18 mouse cellular contexts compared by ENCODE assay signal in the genomic region with DNA sequence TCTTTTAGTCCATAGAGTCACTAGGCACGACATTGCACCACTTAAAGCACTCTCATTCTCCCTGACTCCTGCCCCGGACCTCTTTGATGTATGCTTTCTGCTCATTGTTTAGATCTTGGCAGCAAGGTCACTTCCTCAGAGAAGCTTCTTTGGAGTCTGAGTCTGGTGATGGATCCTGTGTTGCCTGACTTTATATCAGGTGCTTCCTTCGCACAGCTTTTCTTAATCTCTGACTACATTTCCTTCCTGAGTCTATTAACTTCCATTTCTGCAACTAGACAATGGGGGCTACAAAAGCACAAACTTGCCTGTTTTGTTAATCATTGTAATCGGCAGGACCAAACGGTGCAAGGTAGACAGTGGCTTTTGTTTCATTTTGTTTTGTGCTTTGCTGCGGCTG.
A peak's percentile ranks its signal among the peaks of the same experiment; 100 is the strongest.
DNase-seq lines count a peak whose midpoint lies in the region; ATAC-seq and TF ChIP-seq lines count a peak whose summit lies in the region.
"Had no signal": no experiment of that assay in that cellular context is flagged by ENCODE, and none has a peak within 500 bp of the region (broad histone marks: within the 10 kb centered on the region; RNA-seq: fewer than 3 reads in every experiment).

No protein-coding gene starts in this region.

- no peak overlapping the region for H3K9ac ChIP-seq in heart, adult 2 months (ENCODE audit: low read depth, low read length)
- H3K9ac ChIP-seq in liver, adult 2 months (ENCODE audit: low read depth, low read length) = no peak overlapping the region
- no peak overlapping the region for H3K9ac ChIP-seq in liver, embryonic 12.5 days
- no peak overlapping the region for H3K9ac ChIP-seq in kidney, postnatal 0 days (ENCODE audit: low read depth, low read length)
- H3K9ac ChIP-seq: midbrain, embryonic 12.5 days had no signal

- DNase-seq in heart, adult 2 months = no peak
- no peak for DNase-seq in heart, postnatal 4 days
- DNase-seq in liver, adult 2 months (ENCODE audit: extremely low read depth, low read depth, low spot score) = peak; percentile 9
- DNase-seq in kidney, postnatal 0 days (ENCODE audit: low spot score) = peak; percentile 67
- DNase-seq in lung, postnatal 36 days = peak; percentile 26
- no peak for DNase-seq in gastrocnemius, adult 2 months
- DNase-seq: cerebellum, adult 11 months; cerebellum, postnatal 25 days; gastrocnemius, postnatal 10 days; right cerebral cortex, adult 18-20 months; thymus, postnatal 25 days had no signal

- H3K9me3 ChIP-seq in liver, embryonic 12.5 days (replicated peaks) = no peaks in the 10 kb centered on the region
- no peaks in the 10 kb centered on the region for H3K9me3 ChIP-seq in kidney, postnatal 0 days (replicated peaks; ENCODE audit: low read length)
- H3K9me3 ChIP-seq: embryonic facial prominence, embryonic 10.5 days; midbrain, embryonic 12.5 days had no signal

- peak; percentile 38; the same call in 1 of the 2 replicates for TF ChIP-seq POLR2A in heart, adult 2 months (IDR thresholded peaks at IDR 0.05; ENCODE audit: insufficient read depth, low read depth, low read length)
- TF ChIP-seq POLR2A in liver, adult 2 months (IDR thresholded peaks at IDR 0.05; ENCODE audit: extremely low read depth, insufficient read depth, low read length) = no peak

- no peak for TF ChIP-seq CTCF in heart, adult 2 months (IDR thresholded peaks at IDR 0.05)
- no peak for TF ChIP-seq CTCF in liver, adult 2 months (IDR thresholded peaks at IDR 0.05; ENCODE audit: low read depth, low read length)
- TF ChIP-seq CTCF in kidney, postnatal 0 days (IDR thresholded peaks at IDR 0.05; ENCODE audit: low read depth) = no peak
- no peak for TF ChIP-seq CTCF in gastrocnemius, adult 2 months (IDR thresholded peaks at IDR 0.05)

- H3K79me2 ChIP-seq in heart, adult 2 months (replicated peaks; ENCODE audit: control insufficient read depth, insufficient read depth, low read length) = no peaks in the 10 kb centered on the region
- H3K79me2 ChIP-seq in liver, adult 2 months (ENCODE audit: control insufficient read depth, insufficient read depth, low read length) = no peaks in the 10 kb centered on the region

- WGBS in heart, adult 2 months = 38% methylated on average over 6 of the region's 6 CpGs
- WGBS in liver, adult 2 months = 78% methylated on average over 6 of the region's 6 CpGs
- WGBS in liver, embryonic 12.5 days (ENCODE audit: insufficient replicate concordance) = 50% methylated on average over 6 of the region's 6 CpGs
- 72% methylated on average over 6 of the region's 6 CpGs for WGBS in kidney, postnatal 0 days

- TF ChIP-seq EP300 in heart, adult 2 months (IDR thresholded peaks at IDR 0.05; ENCODE audit: insufficient read depth, low read depth, low read length) = no peak

- peak overlapping the region; percentile 70 for H3K27ac ChIP-seq in heart, adult 2 months
- no peak overlapping the region for H3K27ac ChIP-seq in liver, adult 2 months (replicated peaks; ENCODE audit: insufficient read depth, low read depth, low read length)
- no peak overlapping the region for H3K27ac ChIP-seq in liver, embryonic 12.5 days
- no peak overlapping the region; the same call in 1 of the 2 replicates for H3K27ac ChIP-seq in kidney, postnatal 0 days
- H3K27ac ChIP-seq in gastrocnemius, adult 2 months = no peak overlapping the region
- H3K27ac ChIP-seq: embryonic facial prominence, embryonic 10.5 days; midbrain, embryonic 12.5 days; stomach, postnatal 0 days had no signal

- H3K4me1 ChIP-seq in heart, adult 2 months (ENCODE audit: control insufficient read depth, insufficient read depth, low read length) = no peaks in the 10 kb centered on the region
- H3K4me1 ChIP-seq in liver, adult 2 months (ENCODE audit: control insufficient read depth, insufficient read depth, low read length) = peaks cover 3% of the 10 kb centered on the region; the same call in 1 of the 2 replicates
- no peaks in the 10 kb centered on the region for H3K4me1 ChIP-seq in liver, embryonic 12.5 days
- H3K4me1 ChIP-seq in kidney, postnatal 0 days (replicated peaks; ENCODE audit: insufficient read depth, low read length) = no peaks in the 10 kb centered on the region
- H3K4me1 ChIP-seq: embryonic facial prominence, embryonic 10.5 days; midbrain, embryonic 12.5 days had no signal

- H3K27me3 ChIP-seq in heart, adult 2 months (ENCODE audit: control insufficient read depth, insufficient read depth, low read length) = no peaks in the 10 kb centered on the region
- no peaks in the 10 kb centered on the region for H3K27me3 ChIP-seq in liver, adult 2 months (ENCODE audit: control insufficient read depth, insufficient read depth, low read length)
- no peaks in the 10 kb centered on the region for H3K27me3 ChIP-seq in liver, embryonic 12.5 days (replicated peaks)
- no peaks in the 10 kb centered on the region for H3K27me3 ChIP-seq in kidney, postnatal 0 days (ENCODE audit: insufficient read depth, low read length)
- H3K27me3 ChIP-seq: midbrain, embryonic 12.5 days had no signal

- H3K4me3 ChIP-seq in heart, adult 2 months = no peak overlapping the region
- H3K4me3 ChIP-seq in liver, adult 2 months (ENCODE audit: insufficient read depth, low read depth, low read length) = no peak overlapping the region
- no peak overlapping the region for H3K4me3 ChIP-seq in liver, embryonic 12.5 days
- H3K4me3 ChIP-seq in kidney, postnatal 0 days (replicated peaks; ENCODE audit: low read depth, low read length) = no peak overlapping the region
- H3K4me3 ChIP-seq in gastrocnemius, adult 2 months = no peak overlapping the region
- H3K4me3 ChIP-seq: embryonic facial prominence, embryonic 10.5 days; erythroblast, embryonic 14.5 days; midbrain, embryonic 12.5 days; myocyte had no signal

- intact Hi-C loops in heart, adult 2 months (cut with DNase I) = loop anchor here (1.0 to 10.0 kb wide), 2 partner anchors 30 to 226 kb away; no protein-coding TSS in a partner anchor
- intact Hi-C loops in gastrocnemius, adult 2 months (cut with DNase I) = no loop called here

- H3K4me2 ChIP-seq in liver, embryonic 12.5 days = no peak overlapping the region
- H3K4me2 ChIP-seq in kidney, postnatal 0 days (ENCODE audit: low read length) = no peak overlapping the region
- H3K4me2 ChIP-seq: midbrain, embryonic 12.5 days had no signal

- no peak for ATAC-seq in liver, embryonic 12.5 days
- ATAC-seq in kidney, postnatal 0 days (replicated peaks; ENCODE audit: low FRiP score, low read depth) = no peak
- ATAC-seq: forebrain, embryonic 16.5 days had no signal

- no peaks in the 10 kb centered on the region for H3K36me3 ChIP-seq in heart, adult 2 months (ENCODE audit: control insufficient read depth, insufficient read depth, low read length)
- H3K36me3 ChIP-seq in liver, adult 2 months (ENCODE audit: control insufficient read depth, insufficient read depth, low read length) = no peaks in the 10 kb centered on the region
- H3K36me3 ChIP-seq in liver, embryonic 12.5 days = no peaks in the 10 kb centered on the region
- no peaks in the 10 kb centered on the region for H3K36me3 ChIP-seq in kidney, postnatal 0 days (ENCODE audit: insufficient read depth, low read length)
- H3K36me3 ChIP-seq: embryonic facial prominence, embryonic 10.5 days; midbrain, embryonic 12.5 days had no signal

Comparison
In these comparisons a context has a peak if more than half of its experiments do, and no peak if none do; other contexts are left out.
1. DNase-seq: peak in liver, adult 2 months (single experiment), kidney, postnatal 0 days (single experiment) and lung, postnatal 36 days (single experiment); none in heart, adult 2 months (0 of 2), heart, postnatal 4 days (single experiment) and gastrocnemius, adult 2 months (single experiment).